Mouse (Mus musculus) spleen, adult 2 months (tissue): ENCODE data around the gene Prkg1.

Experiments
- CTCF ChIP-seq: fragments of 200-500 bp; IDR thresholded peaks from 2 replicates; pipeline ENCODE4 v1.5.1; 2011; ENCODE audit warnings: mild to moderate bottlenecking, inconsistent platforms; ENCODE audit not compliant: insufficient read depth, insufficient read length, insufficient replicate concordance; ENCODE audit errors: extremely low read depth
- POLR2A ChIP-seq: fragments of 200-500 bp; IDR thresholded peaks from 2 replicates; pipeline ENCODE4 v1.6.1; 2011; ENCODE audit warnings: low read depth, low read length, inconsistent platforms

- TF ChIP-seq POLR2A (no peak), CTCF (no peak)
Measured at GRCm38 (mm10) chr19:31099369-31099768, 665.5 kb downstream of the Prkg1 start.
